Mouse (Mus musculus) ES-Bruce4 (cell line): ENCODE measurements around the gene Trim71. TPM values are rescaled to one million over a fixed set of nuclear protein-coding genes. Genes with fewer than 3 reads are reported as not detected.

Experiments used
- H3K27ac ChIP-seq: 2 replicates; pipeline ENCODE4 v1.5.1; 2012; ENCODE audit warnings: low read length, inconsistent platforms; ENCODE audit not compliant: insufficient read depth
- H3K27me3 ChIP-seq: 2 replicates; pipeline ENCODE4 v1.6.1; 2012; ENCODE audit warnings: mild to moderate bottlenecking, low read length, inconsistent platforms; ENCODE audit not compliant: control insufficient read depth, poor library complexity, insufficient read depth, severe bottlenecking
- H3K36me3 ChIP-seq: 2 replicates; pipeline ENCODE4 v1.6.1; 2012; ENCODE audit warnings: inconsistent platforms, mild to moderate bottlenecking, low read length, moderate library complexity; ENCODE audit not compliant: control insufficient read depth, poor library complexity, insufficient read depth, severe bottlenecking
- H3K4me1 ChIP-seq: one replicate; pipeline ENCODE4 v1.8.1; 2011; ENCODE audit warnings: low read length; ENCODE audit not compliant: control insufficient read depth, insufficient read depth
- H3K4me3 ChIP-seq: 2 replicates; pipeline ENCODE4 v1.5.1; 2011; ENCODE audit warnings: low read depth, mild to moderate bottlenecking, low read length
- H3K9ac ChIP-seq: 2 replicates; pipeline ENCODE4 v1.6.1; 2012; ENCODE audit warnings: low read depth, mild to moderate bottlenecking, inconsistent platforms; ENCODE audit not compliant: poor library complexity, severe bottlenecking
- H3K9me3 ChIP-seq: replicated peaks from 2 replicates; pipeline ENCODE4 v1.6.1; 2012; ENCODE audit warnings: mild to moderate bottlenecking, low read length, inconsistent platforms; ENCODE audit not compliant: control insufficient read depth, poor library complexity, insufficient read depth, severe bottlenecking
- CTCF ChIP-seq: IDR thresholded peaks from one replicate; pipeline ENCODE4 v1.8.1; 2011; ENCODE audit warnings: low read depth, low read length
- EP300 ChIP-seq: IDR thresholded peaks from 2 replicates; pipeline ENCODE4 v1.6.1; 2011; ENCODE audit warnings: low read depth, low read length; ENCODE audit not compliant: insufficient read depth
- POLR2A ChIP-seq: IDR thresholded peaks from one replicate; pipeline ENCODE4 v1.8.1; 2011; ENCODE audit warnings: low read length; ENCODE audit not compliant: insufficient read depth
- polyA plus RNA-seq: library from polyadenylated mRNA; stranded (reverse); fragments of >200 nt; gene quantifications from 2 replicates; pipeline ENCODE4 v1.2.4, GENCODE M21; 2011; ENCODE audit warnings: low read depth; ENCODE audit not compliant: missing spikeins, insufficient read depth, insufficient read length

Trim71 gene
- polyA plus RNA-seq, 1 experiment, result 120 TPM

DNA sequence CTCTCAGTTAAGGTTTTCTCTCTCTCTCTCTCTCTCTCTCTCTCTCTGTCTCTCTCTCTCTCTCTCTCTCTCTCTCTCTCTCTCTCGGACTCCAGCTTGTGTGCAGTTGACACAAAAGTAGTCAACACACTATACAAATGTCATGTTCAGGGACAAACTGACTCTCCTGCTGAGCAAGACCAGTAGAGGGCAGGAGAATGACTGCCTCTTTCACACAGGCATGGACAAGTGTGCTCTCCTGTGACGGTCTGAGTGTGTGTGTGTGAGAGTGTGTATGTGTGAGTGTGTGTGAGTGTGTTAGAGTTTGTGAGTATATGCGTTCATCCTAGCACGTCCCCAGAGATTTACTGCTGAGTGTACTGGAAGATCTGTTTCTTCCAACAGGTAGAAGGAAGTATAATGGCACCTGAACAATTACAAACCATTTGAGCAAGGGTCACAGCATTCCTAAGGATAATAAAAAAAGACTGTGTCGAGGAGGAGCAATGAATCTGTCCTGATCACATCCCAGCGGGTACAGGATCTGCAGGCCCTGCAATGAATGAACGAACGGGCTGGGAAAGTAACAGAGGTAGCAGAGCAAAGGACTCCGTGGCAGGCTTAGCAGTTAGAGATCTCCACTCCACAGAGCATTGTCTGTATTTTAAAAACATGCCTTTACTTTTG lies 45.2 kb downstream of the Trim71 start:
- peaks cover 25% of the 10 kb centered on the region for H3K36me3 ChIP-seq
- peaks cover 4% of the 10 kb centered on the region for H3K4me1 ChIP-seq
- H3K4me3 ChIP-seq, result no peak overlapping the region
- 0 out of 2 replicates have a peak overlapping the region, but pooled peaks have one; percentile 4 for H3K9ac ChIP-seq
- TF ChIP-seq EP300, result no peak
- peak; percentile 48 for TF ChIP-seq CTCF
- H3K27ac ChIP-seq, result peak overlapping the region; percentile 19; the same call in 1 of the 2 replicates
- H3K27me3 ChIP-seq, result no peaks in the 10 kb centered on the region
- H3K9me3 ChIP-seq, result no peaks in the 10 kb centered on the region

DNA sequence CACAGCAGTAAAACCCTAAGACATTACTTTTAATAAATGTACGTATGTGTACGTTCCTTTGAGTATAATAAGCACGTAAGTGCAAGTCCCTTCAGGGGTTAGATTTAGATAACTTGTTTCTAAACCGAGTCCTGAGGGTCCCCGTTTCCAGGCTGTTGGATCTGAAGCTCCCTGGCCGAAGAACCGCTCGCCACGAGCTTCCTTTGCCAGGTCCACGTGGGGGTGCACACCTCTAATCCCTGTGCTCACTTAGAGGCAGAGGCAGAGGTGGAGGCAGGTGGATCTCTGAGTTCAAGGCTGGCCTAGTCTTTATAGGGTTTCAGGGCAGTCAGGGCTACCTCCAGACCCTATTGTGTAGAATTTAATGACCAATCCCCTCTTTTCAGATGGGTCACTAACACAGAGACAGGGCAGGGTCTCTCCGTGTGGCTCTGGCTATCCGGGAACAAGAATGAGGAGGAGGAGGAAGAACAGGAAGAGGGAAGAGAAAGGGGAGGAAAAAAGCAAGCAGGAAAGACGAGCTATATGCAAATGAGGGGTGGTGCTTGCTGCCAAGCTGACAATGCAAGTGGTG lies 46.2 kb downstream of the Trim71 start:
- Histone ChIP-seq H3K4me1 (peaks cover 6% of the 10 kb centered on the region), H3K27ac (peak overlapping the region; percentile 91), H3K4me3 (no peak overlapping the region), H3K9ac (no peak overlapping the region), H3K36me3 (peaks cover 27% of the 10 kb centered on the region), H3K9me3 (no peaks in the 10 kb centered on the region), H3K27me3 (no peaks in the 10 kb centered on the region)
- no peak for TF ChIP-seq CTCF
- TF ChIP-seq POLR2A, result no peak
- no peak for TF ChIP-seq EP300

DNA sequence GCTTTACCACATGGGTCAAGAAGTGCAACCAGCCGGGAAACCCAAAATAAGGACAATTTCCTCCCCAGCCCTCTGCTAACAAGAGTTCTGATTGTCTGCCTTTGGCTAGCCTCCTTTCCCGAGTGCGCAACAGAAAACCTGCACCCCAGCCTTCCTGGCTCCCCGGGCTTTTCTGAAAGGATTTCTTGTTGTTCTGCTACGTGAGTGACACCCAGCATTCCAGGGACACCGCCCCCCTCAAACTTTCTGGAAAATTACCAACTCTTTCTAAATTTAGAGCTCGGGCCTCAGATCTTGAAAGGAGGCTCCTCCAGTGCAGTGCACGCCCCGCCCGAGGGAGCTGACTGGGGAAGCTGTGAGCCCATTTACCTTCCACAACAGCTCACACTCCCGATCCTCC lies 48.8 kb downstream of the Trim71 start, which contains the start of gene C130032M10Rik:
Gene C130032M10Rik, plus strand, starts transcription at position 334 of the 400 bp plus-strand sequence.
- no peaks in the 10 kb centered on the region for H3K27me3 ChIP-seq
- TF ChIP-seq POLR2A (no peak), CTCF (no peak), EP300 (no peak)
- peak within 1 kb of the TSS; percentile 4 for H3K9ac ChIP-seq
- no peaks in the 10 kb centered on the region for H3K9me3 ChIP-seq
- peaks cover 8% of the 10 kb centered on the region for H3K4me1 ChIP-seq
- H3K36me3 ChIP-seq, result peaks cover 37% of the 10 kb centered on the region
- peak within 1 kb of the TSS; percentile 14 for H3K4me3 ChIP-seq
- peak within 1 kb of the TSS; percentile 91 for H3K27ac ChIP-seq

DNA sequence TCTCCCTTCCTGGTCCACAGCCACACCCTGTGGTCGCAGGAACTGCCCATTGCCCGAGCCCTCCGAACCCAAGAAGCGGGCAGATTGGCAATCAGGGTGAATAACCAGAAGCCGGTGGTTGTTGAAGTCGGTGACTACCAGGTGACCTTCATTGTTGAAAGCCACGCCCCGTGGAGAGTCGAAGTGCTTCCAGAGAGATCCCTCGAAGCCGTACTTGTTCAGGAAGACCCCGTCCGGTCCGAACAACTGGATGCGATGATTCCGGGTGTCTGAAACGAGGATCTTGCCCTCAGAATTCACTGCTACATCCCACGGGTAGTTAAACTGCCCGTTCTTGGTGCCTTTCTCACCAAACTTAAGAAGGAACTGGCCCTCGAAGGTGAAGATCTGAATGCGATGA lies 51.3 kb downstream of the Trim71 start:
- no peak overlapping the region for H3K4me3 ChIP-seq
- H3K27ac ChIP-seq, result peak overlapping the region; percentile 17; the same call in 1 of the 2 replicates
- no peak for TF ChIP-seq CTCF
- H3K4me1 ChIP-seq, result peaks cover 8% of the 10 kb centered on the region
- H3K27me3 ChIP-seq, result no peaks in the 10 kb centered on the region
- H3K36me3 ChIP-seq, result peaks cover 62% of the 10 kb centered on the region
- no peak overlapping the region for H3K9ac ChIP-seq
- no peaks in the 10 kb centered on the region for H3K9me3 ChIP-seq

DNA sequence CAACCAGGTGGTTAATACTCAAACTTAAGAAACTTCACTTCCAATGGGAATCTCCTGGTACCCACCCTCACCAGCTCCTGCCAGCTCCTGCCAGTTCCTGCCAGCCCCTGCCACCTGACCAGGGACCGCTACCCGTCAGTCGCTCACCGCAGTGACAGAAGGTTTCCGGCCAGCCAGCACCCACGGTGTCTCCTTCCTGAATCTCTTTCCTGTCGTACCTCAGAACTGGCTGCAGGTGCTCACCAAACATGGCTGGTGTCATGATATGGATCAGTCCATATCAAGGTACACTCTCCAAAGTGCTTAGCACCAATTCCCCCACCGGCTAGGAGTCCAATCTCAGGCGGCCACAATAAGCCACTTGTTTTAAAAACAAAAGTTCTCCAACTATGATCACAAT lies 54.4 kb downstream of the Trim71 start:
- TF ChIP-seq CTCF (no peak), POLR2A (no peak)
- Histone ChIP-seq H3K27me3 (no peaks in the 10 kb centered on the region), H3K9me3 (no peaks in the 10 kb centered on the region), H3K27ac (no peak overlapping the region), H3K36me3 (peaks cover 66% of the 10 kb centered on the region), H3K4me3 (no peak overlapping the region), H3K9ac (no peak overlapping the region), H3K4me1 (peaks cover 6% of the 10 kb centered on the region)

DNA sequence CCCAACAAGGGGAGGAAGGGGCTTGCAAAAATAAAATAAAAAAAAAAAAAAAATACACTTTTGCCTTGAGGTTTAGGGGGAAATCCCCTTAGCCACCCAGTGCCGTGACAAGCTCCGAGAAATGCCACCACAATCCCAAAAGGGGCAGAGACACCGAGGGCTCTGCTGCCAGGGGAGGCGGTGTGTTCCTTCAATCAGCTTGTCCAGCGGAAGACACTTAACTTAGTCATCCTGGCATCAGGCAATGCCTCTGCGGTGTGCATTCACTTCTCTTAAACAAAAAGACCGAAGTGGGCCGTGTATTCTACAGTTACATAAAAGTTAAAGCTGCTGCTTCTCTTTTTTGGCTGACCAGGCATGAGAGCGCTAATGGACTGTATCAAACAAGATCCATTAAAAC lies 56.7 kb downstream of the Trim71 start:
- no peaks in the 10 kb centered on the region for H3K9me3 ChIP-seq
- no peaks in the 10 kb centered on the region for H3K4me1 ChIP-seq
- H3K4me3 ChIP-seq, result no peak overlapping the region
- no peaks in the 10 kb centered on the region for H3K27me3 ChIP-seq
- peak overlapping the region; percentile 22; the same call in 1 of the 2 replicates for H3K27ac ChIP-seq
- no peak overlapping the region for H3K9ac ChIP-seq
- peaks cover 44% of the 10 kb centered on the region for H3K36me3 ChIP-seq
- TF ChIP-seq EP300 (no peak), POLR2A (no peak), CTCF (no peak)
